Mouse (Mus musculus): Measurements from ENCODE around the gene Rab3il1.

Gene Rab3il1

DNA sequence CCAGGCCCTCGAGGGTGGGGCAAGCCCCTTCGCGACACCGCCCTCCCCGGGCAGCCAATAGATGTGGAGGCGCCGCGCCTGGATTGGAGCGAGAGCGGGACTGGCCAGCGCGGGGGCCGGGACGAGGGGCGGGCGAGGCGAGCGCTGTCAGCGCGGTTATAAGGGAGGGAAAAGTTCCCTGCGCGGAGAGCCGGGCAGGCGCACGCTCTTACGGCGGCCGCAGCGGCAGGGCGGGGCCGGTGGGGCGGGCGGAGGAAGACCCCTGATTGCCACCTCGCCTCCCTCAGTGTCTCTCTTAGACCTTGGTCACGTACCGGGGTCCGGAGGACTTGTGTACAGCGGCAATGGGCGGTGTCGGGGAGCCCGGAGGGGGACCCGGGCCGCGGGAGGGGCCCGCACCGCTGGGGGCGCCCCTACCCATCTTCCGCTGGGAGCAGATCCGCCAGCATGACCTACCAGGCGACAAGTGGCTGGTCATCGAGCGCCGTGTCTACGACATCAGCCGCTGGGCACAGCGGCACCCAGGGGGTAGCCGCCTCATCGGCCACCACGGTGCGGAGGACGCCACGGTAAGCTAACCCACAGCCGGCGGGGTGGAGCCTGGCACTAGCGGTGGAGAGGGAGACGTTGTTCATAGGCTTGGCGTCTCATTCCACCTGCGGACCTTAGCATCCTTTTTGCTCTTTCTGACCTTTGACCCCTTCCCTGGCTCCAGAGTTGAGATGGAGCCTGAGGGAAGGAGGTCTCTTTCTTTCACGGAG is 40.1 kb downstream of the Rab3il1 start, which contains the start of gene Fads3:
Fads3 (plus strand) TSS at position 182 of the 761 bp plus-strand sequence.
- DNase-seq (ENCODE audit: low read depth), result no peak

GRCm38 (mm10) chr19:10042232-10042631 is 40.8 kb downstream of the Rab3il1 start:
- DNase-seq (ENCODE audit: low read depth), result peak; percentile 73

- no peak for DNase-seq (ENCODE audit: low read depth)
Observed at GRCm38 (mm10) chr19:10042816-10043215, 41.3 kb downstream of the Rab3il1 start.

DNA sequence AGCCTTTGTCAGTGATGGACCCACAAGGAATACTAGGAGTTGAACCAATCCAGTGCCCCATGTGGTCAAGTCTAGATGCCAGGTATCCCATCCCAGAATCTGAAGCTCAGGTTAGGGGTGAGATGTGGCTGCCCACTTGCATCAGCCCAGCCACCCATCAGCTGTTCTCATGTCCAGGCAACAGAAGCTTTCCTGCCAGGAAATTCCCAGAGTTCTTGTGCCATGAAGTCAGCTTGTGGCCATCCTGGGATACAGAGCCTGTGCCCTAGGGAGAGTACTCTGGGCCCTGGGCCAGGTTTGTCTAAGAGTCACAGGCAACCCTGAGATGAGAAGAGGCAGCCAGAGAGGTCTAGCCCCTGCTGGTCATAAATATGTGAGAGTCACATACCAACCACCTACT is 42.2 kb downstream of the Rab3il1 start:
- peak; percentile 61 for DNase-seq (ENCODE audit: low read depth)

DNA sequence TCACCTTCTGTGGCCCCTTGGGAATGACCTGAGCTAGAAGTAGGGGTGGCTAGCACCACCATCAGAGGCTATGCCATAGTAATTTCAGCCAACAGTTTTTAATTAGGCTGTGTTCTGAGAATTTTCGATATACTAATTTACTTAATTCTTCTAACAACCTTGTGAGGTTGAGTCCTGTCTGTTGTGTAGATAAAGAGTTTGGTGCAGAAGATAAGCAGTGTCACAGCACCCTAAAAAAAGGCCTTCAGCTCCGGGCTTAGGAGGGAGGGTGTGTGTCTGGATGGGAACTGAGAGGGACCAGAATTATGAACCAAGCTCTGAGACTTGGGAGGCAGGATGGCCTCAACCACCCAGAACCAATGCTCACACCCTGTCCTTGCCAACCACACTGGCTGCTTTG is 44.2 kb downstream of the Rab3il1 start:
- no peak for DNase-seq (ENCODE audit: low read depth)

DNA sequence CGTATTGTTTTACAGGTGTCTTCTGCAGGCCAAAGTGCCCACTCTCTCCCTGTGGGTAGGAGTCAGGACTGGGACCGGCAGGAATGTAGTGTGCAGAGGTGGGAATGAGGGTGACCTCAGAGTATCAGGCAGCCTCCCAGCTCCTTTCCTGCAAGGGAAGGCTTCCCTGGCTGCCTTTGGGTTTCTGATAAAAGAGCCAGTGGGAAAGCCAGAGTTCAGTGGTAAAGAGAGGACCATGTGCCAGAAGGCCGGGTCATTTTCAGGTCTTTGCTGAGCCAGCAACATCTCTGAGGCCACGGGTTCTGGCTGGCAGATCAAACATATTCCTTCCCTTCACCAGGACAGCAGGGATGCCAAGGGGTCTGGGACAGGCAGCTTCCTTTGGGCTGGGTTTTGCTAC is 44.9 kb downstream of the Rab3il1 start:
- no peak for DNase-seq (ENCODE audit: low read depth)

DNA sequence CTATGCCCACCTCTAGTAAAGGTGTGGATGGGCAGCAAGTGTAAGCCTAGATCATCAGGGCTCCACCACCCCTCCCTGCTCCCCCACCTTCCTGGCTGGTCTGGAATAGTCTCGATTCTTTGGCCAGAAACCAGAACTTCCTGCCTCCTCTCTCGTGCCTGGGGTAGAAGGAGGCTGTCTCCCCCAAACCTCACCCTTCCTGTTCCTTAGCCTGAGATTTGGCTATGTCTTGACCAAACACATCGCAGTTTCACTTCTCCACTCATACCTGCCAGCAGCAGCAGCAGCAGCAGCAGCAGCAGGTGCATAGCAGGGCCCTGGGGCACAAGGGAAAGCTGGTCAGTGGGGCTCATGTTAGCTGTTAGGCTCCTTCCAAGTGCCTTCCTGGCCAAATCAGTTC is 45.5 kb downstream of the Rab3il1 start:
- no peak for DNase-seq (ENCODE audit: low read depth)

DNA sequence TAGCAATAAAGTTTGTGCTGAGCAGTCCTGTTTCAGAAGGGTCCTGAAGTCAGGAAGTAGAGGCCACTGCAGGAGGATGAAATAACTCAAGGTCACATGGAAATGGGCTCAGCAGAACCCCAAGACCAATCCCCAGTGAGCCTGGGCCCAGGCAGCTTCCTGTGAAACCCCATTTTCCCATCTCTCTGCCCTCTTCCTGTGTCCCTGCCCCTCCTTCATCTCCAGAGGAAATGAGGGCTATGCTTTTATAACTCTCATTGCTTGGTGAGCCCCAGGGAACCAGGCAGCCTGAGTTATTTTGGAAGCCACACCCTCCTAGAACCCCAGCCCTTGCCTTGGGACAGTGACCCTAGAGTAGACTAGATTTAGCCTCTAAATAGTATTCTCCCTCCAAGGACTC is 48.1 kb downstream of the Rab3il1 start:
- no peak for DNase-seq (ENCODE audit: low read depth)

GRCm38 (mm10) chr19:10050438-10050837 is 49.0 kb downstream of the Rab3il1 start:
- DNase-seq (ENCODE audit: low read depth), result no peak

GRCm38 (mm10) chr19:10052698-10053097 is 51.2 kb downstream of the Rab3il1 start:
- no peak for DNase-seq (ENCODE audit: low read depth)

DNA sequence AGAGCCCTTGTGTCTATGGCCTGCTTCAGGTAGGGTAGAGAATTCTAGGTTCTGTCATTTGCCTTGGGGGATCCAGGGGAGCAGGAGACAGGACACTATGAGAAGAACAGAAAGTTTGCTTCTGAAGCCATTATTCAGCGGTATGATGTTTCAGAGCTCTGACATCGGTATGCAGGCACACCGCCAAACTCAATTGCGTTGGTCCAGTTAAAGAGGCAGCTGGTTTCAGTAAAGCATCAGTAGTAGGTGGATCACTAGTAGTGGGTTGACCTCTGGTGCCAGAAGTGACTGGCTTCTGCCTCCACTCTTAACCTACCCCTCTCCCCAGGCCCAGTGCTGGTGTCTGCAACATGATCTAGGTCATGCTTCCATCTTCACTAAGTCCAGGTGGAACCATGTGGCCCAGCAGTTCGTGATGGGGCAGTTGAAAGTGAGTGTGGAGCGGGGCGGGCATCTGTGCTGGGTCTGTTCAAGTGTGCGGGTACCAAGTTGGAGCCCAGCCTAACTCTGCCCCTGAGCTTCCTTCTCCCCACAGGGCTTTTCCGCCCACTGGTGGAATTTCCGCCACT is 52.3 kb downstream of the Rab3il1 start:
- DNase-seq (ENCODE audit: low read depth), result no peak

- DNase-seq (ENCODE audit: low read depth), result no peak
Observed at GRCm38 (mm10) chr19:10054361-10055075, 53.0 kb downstream of the Rab3il1 start.

GRCm38 (mm10) chr19:10055261-10055660 is 53.8 kb downstream of the Rab3il1 start:
- DNase-seq (ENCODE audit: low read depth), result no peak

DNA sequence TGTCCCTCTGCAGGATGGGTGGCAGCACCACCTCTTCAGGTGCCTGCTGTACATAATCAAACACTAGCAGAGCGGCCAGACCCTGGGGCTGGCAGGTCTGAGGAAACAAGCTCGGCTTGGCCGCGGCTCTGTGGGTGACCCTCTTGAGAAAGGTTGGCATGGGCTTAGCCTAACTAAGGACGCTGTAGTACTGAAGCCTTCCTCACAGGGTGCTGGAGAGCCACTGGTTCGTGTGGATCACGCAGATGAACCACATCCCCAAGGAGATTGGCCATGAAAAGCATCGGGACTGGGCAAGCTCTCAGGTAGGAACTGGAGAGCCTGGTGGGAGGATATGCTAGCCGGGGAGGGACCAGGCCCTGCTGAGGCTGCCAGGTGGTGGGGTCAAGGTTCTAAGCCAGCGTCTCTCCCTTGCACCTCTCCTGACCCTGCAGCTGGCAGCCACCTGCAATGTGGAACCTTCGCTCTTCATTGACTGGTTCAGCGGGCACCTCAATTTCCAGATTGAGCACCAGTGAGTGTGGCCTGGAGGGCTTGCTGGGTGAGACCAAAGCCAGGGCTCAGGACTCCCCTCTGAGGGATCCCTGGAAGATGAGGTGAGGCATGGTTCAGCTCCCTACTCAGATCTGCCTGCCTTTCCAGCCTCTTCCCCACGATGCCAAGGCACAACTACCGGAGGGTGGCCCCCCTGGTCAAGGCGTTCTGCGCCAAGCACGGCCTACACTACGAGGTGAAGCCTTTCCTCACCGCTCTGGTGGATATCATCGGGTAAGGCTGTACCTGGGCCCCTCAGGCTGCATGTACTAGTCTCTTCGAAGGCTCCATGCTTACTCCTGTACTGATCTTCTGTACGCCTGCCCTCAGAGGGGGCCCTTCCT is 54.6 kb downstream of the Rab3il1 start:
- DNase-seq (ENCODE audit: low read depth), result no peak

DNA sequence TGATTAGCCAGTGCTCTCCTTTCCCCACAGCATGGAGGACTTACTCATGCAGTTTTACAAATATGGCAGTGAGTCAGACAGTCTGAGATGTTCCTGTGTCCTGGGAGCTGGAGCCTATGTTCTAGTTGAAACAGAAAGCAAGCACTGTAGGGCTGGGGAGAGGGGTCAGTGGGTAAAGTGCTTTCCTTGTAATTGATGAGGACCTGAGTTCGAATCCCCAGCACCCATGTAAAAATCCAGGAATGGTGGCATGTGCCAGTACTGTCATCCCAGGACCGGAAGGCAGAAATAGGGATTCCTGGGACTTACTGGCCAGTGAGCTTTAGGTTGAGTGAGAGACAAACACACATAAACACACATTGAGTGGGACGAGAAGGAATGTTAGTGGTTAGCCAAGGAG is 55.2 kb downstream of the Rab3il1 start:
- DNase-seq (ENCODE audit: low read depth), result no peak

- DNase-seq (ENCODE audit: low read depth), result no peak
Observed at GRCm38 (mm10) chr19:10057486-10058351, 56.2 kb downstream of the Rab3il1 start.

- DNase-seq (ENCODE audit: low read depth), result no peak
Observed at GRCm38 (mm10) chr19:10058352-10058825, 56.9 kb downstream of the Rab3il1 start.

DNA sequence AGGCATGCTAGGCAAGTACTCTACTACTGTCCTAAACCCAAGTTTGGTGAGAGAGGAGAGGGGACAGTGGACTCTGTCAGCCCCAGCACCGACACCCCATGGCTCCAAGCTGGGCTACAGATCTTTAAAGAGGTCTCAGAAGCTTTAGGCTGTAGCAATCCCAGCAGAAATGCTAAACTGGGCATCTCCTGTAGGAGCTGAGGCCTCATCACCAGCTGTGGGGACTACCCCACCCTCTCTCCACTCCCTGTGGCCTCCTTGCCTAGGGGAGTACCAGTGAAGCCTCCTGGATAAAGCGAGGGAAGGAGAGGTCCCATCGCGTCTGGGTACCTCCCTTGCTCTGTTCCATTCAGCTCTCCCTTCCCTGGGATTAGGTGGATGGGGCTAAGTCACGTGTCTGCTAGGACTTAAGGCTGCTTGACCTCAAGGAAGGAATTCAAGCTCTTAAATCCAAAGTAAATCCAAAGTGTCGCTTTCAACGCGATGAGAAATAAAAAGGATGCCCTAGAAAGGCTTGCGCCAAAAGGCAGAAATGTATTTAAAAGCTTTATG is 57.5 kb downstream of the Rab3il1 start:
- DNase-seq (ENCODE audit: low read depth), result no peak

GRCm38 (mm10) chr19:10059911-10060567 is 58.6 kb downstream of the Rab3il1 start:
- DNase-seq (ENCODE audit: low read depth), result no peak

Data from fibroblast of lung, adult 2 months (primary cell).